Mouse (Mus musculus): Measurements from ENCODE around the gene Igfbp7. TPM values are rescaled to one million over a fixed set of nuclear protein-coding genes. Genes with fewer than 3 reads are reported as not detected.

Igfbp7 gene
- polyA plus RNA-seq, 1 experiment = 0.20 TPM

GRCm38 (mm10) chr5:77309051-77309906 lies 98.6 kb downstream of the Igfbp7 start:
- no peak for TF ChIP-seq GATA1 (IDR thresholded peaks at IDR 0.05; ENCODE audit: low read length)
- TF ChIP-seq TAL1 (IDR thresholded peaks at IDR 0.05; ENCODE audit: low read length) = no peak
- Histone ChIP-seq H3K36me3 (ENCODE audit: control insufficient read depth) (peaks cover 51% of the 10 kb centered on the region), H3K4me3 (replicated peaks) (peak overlapping the region; percentile 87), H3K4me1 (ENCODE audit: control insufficient read depth) (peaks cover 41% of the 10 kb centered on the region), H3K9me3 (ENCODE audit: control insufficient read depth, low read length) (no peaks in the 10 kb centered on the region), H3K27me3 (ENCODE audit: control insufficient read depth) (no peaks in the 10 kb centered on the region)

DNA sequence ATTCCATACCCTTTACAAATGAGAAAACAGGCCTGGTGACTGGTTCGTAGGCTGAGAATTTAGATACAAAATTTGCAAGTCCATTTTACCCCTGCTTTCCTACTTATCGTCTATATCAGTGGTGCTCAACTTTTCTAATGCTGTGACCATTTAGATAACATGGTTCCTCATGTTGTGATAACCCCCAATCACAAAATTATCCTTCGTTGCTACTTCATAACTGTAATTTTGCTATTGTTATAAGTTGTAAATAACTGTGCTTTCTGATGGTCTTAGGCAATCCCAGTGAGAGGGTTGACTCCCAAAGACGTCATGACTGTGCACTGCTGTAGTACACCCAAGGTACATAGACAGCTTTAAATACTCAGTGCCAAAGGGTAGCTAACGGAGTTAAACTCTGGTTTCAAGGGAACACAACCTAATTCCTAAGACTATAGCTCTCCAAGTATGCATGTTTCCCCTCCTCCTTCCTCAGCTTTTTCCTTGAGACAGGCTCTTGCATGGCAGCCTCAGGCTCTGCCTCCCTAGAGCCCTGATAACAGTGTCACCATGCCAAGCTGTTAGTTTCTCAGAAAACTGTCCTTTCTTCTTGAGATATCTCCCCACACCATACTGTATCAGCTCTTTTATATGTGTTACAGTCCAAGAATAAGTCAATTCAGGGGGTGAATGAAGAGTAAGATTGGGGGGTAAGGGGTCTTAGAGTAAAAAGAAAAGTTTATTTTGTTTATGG lies 99.9 kb downstream of the Igfbp7 start:
- Histone ChIP-seq H3K36me3 (ENCODE audit: control insufficient read depth) (peaks cover 40% of the 10 kb centered on the region), H3K4me1 (ENCODE audit: control insufficient read depth) (peaks cover 41% of the 10 kb centered on the region), H3K4me3 (replicated peaks) (peak overlapping the region; percentile 87), H3K27me3 (ENCODE audit: control insufficient read depth) (no peaks in the 10 kb centered on the region), H3K9me3 (ENCODE audit: control insufficient read depth, low read length) (no peaks in the 10 kb centered on the region)
- no peak for TF ChIP-seq TAL1 (IDR thresholded peaks at IDR 0.05; ENCODE audit: low read length)
- no peak for TF ChIP-seq GATA1 (IDR thresholded peaks at IDR 0.05; ENCODE audit: low read length)

GRCm38 (mm10) chr5:77301296-77301903 lies 106.4 kb downstream of the Igfbp7 start:
- no peak overlapping the region for H3K4me3 ChIP-seq (replicated peaks)
- TF ChIP-seq GATA1 (IDR thresholded peaks at IDR 0.05; ENCODE audit: low read length) (no peak), TAL1 (IDR thresholded peaks at IDR 0.05; ENCODE audit: low read length) (no peak)
- H3K4me1 ChIP-seq (ENCODE audit: control insufficient read depth) = no peaks in the 10 kb centered on the region
- peaks cover 63% of the 10 kb centered on the region for H3K36me3 ChIP-seq (ENCODE audit: control insufficient read depth)
- H3K27me3 ChIP-seq (ENCODE audit: control insufficient read depth) = no peaks in the 10 kb centered on the region
- no peaks in the 10 kb centered on the region for H3K9me3 ChIP-seq (ENCODE audit: control insufficient read depth, low read length)

DNA sequence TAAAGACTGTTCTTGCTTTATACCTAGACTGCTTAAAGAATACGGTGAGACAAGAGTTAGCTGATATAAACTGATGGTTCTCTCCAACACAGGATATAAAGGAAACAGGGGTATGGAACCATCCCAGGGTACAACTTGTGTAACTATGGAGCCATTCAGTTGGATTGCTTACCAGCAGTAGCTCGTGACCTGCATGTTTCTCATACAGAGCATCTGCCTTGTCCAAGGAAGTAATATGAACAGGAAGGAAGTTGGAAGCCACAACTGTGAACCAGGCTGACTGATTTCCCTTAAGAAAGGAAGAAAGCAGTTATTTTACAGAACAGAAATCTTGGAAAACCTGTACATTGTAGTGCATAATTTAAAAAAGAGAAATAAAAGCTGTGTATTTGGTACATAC lies 108.4 kb downstream of the Igfbp7 start:
- Histone ChIP-seq H3K4me3 (replicated peaks) (no peak overlapping the region), H3K36me3 (ENCODE audit: control insufficient read depth) (peaks cover 62% of the 10 kb centered on the region), H3K9me3 (ENCODE audit: control insufficient read depth, low read length) (no peaks in the 10 kb centered on the region), H3K4me1 (ENCODE audit: control insufficient read depth) (no peaks in the 10 kb centered on the region), H3K27me3 (ENCODE audit: control insufficient read depth) (no peaks in the 10 kb centered on the region)
- TF ChIP-seq GATA1 (IDR thresholded peaks at IDR 0.05; ENCODE audit: low read length) (no peak), TAL1 (IDR thresholded peaks at IDR 0.05; ENCODE audit: low read length) (no peak)

Other genes starting within 250 kb of the Igfbp7 start
- not detected in 2 replicates for gene Spink2, start 196.6 kb downstream of the Igfbp7 start, polyA plus RNA-seq (2012)
- 0.09 and 0.14 TPM in 2 replicates for gene Rest, start 142.6 kb downstream of the Igfbp7 start, polyA plus RNA-seq (2012)
- gene Noa1, start 98.0 kb downstream of the Igfbp7 start, polyA plus RNA-seq (2012) = 1.1 and 1.3 TPM in 2 replicates
- 0.24 and 0.27 TPM in 2 replicates for gene Polr2b, start 97.9 kb downstream of the Igfbp7 start, polyA plus RNA-seq (2012)